Comparison of ENCODE assay signal across 21 mouse cellular contexts in genomic region chr4:133719791-133720190, GRCm38 (mm10).
"Had no signal": no experiment of that assay in that cellular context is flagged by ENCODE, and none has a peak within 500 bp of the region (broad histone marks: within the 10 kb centered on the region; RNA-seq: fewer than 3 reads in every experiment).

No protein-coding gene starts in this region.

- H3K27me3 ChIP-seq: lung, embryonic 15.5 days; megakaryocyte, embryonic 14.5 days; midbrain, embryonic 13.5 days; midbrain, embryonic 15.5 days; neural tube, embryonic 13.5 days; neural tube, embryonic 15.5 days had no signal

- DNase-seq: liver, postnatal 0 days; lung, adult 2 months; lung, postnatal 14 days; lung, postnatal 36 days; retina, postnatal 1 day; right cerebral cortex, adult 18-20 months; right cerebral cortex, postnatal 25 days; right cerebral cortex, postnatal 4 days; spleen, adult 18-20 months; thymus, adult 18-20 months; thymus, postnatal 14 days; thymus, postnatal 36 days had no signal

- H3K9ac ChIP-seq: liver, postnatal 0 days; lung, embryonic 15.5 days; midbrain, embryonic 13.5 days; midbrain, embryonic 15.5 days; neural tube, embryonic 13.5 days; neural tube, embryonic 15.5 days had no signal

- H3K4me1 ChIP-seq: lung, embryonic 15.5 days; midbrain, embryonic 15.5 days had no signal

- H3K27ac ChIP-seq: lung, embryonic 15.5 days; macrophage; midbrain, embryonic 13.5 days; midbrain, embryonic 15.5 days; neural tube, embryonic 13.5 days; neural tube, embryonic 15.5 days had no signal

- H3K4me3 ChIP-seq: lung, embryonic 15.5 days; midbrain, embryonic 13.5 days; midbrain, embryonic 15.5 days; neural tube, embryonic 13.5 days; neural tube, embryonic 15.5 days had no signal

- H3K9me3 ChIP-seq: lung, embryonic 15.5 days; megakaryocyte, embryonic 14.5 days; midbrain, embryonic 13.5 days; midbrain, embryonic 15.5 days; neural tube, embryonic 13.5 days; neural tube, embryonic 15.5 days had no signal

- ATAC-seq: liver, postnatal 0 days; lung, postnatal 0 days; midbrain, embryonic 13.5 days; midbrain, embryonic 15.5 days had no signal

- H3K4me2 ChIP-seq: lung, embryonic 15.5 days; midbrain, embryonic 11.5 days; midbrain, embryonic 13.5 days; midbrain, embryonic 15.5 days; neural tube, embryonic 13.5 days; neural tube, embryonic 15.5 days had no signal
